ENCODE assay signal across 9 mouse cellular contexts in the genomic region with DNA sequence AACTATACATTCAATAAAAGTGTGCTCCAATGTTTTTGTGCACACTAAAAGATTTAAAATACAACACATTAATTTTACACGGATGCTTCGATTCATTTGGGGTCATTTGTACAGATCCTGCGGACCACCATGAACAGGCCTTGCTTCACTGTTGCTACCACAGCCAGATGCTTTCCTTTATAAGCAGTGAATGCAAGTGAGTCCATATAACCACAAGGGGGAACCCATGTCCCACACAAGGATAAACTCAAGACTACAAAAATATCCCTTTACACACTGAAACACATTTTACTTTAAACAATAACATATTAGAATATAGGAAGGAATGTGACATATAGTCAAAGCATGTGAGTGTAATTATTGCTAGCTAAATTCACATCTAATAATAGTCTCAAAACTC.
A peak's percentile ranks its signal among the peaks of the same experiment; 100 is the strongest.
DNase-seq lines count a peak whose midpoint lies in the region; ATAC-seq lines count a peak whose summit lies in the region.
"Had no signal": no experiment of that assay in that cellular context is flagged by ENCODE, and none has a peak within 500 bp of the region (broad histone marks: within the 10 kb centered on the region; RNA-seq: fewer than 3 reads in every experiment).

No protein-coding gene starts in this region.

- H3K27me3 ChIP-seq in embryonic facial prominence, embryonic 11.5 days (ENCODE audit: control insufficient read depth, insufficient read depth, low read length) = no peaks in the 10 kb centered on the region
- no peaks in the 10 kb centered on the region for H3K27me3 ChIP-seq in neural tube, embryonic 15.5 days (replicated peaks)
- H3K27me3 ChIP-seq: embryonic facial prominence, embryonic 13.5 days had no signal

- no peaks in the 10 kb centered on the region for H3K9me3 ChIP-seq in embryonic facial prominence, embryonic 11.5 days (replicated peaks; ENCODE audit: control insufficient read depth, low read length)
- H3K9me3 ChIP-seq in neural tube, embryonic 15.5 days (replicated peaks) = no peaks in the 10 kb centered on the region
- H3K9me3 ChIP-seq: embryonic facial prominence, embryonic 13.5 days had no signal

- 65% methylated on average over 3 of the region's 3 CpGs for whole genome bisulfite sequencing in embryonic facial prominence, embryonic 11.5 days
- 69% methylated on average over 3 of the region's 3 CpGs for WGBS in neural tube, embryonic 15.5 days

- H3K36me3 ChIP-seq in embryonic facial prominence, embryonic 11.5 days (replicated peaks; ENCODE audit: control insufficient read depth, insufficient read depth, low read depth, low read length) = no peaks in the 10 kb centered on the region
- H3K36me3 ChIP-seq in neural tube, embryonic 15.5 days = no peaks in the 10 kb centered on the region
- H3K36me3 ChIP-seq: embryonic facial prominence, embryonic 13.5 days had no signal

- no peak overlapping the region for H3K4me3 ChIP-seq in embryonic facial prominence, embryonic 11.5 days (ENCODE audit: low read depth, low read length)
- no peak overlapping the region for H3K4me3 ChIP-seq in neural tube, embryonic 15.5 days (replicated peaks)
- H3K4me3 ChIP-seq: embryonic facial prominence, embryonic 13.5 days had no signal

- H3K27ac ChIP-seq in embryonic facial prominence, embryonic 11.5 days (replicated peaks; ENCODE audit: low read depth, low read length) = no peak overlapping the region
- no peak overlapping the region for H3K27ac ChIP-seq in neural tube, embryonic 15.5 days (replicated peaks)
- H3K27ac ChIP-seq: embryonic facial prominence, embryonic 13.5 days had no signal

- no peak overlapping the region for H3K4me2 ChIP-seq in embryonic facial prominence, embryonic 11.5 days (ENCODE audit: low read depth, low read length)
- no peak overlapping the region for H3K4me2 ChIP-seq in neural tube, embryonic 15.5 days
- H3K4me2 ChIP-seq: embryonic facial prominence, embryonic 13.5 days had no signal

- ATAC-seq in embryonic facial prominence, embryonic 11.5 days (replicated peaks; ENCODE audit: insufficient number of reproducible peaks, low FRiP score, low TSS enrichment, low read depth) = no peak
- ATAC-seq in neural tube, embryonic 15.5 days (ENCODE audit: low FRiP score) = peak; percentile 70; the same call in 1 of the 2 replicates
- ATAC-seq in cerebellum, adult (ENCODE audit: insufficient number of reproducible peaks, low FRiP score, low TSS enrichment) = no peak

- no peak overlapping the region for H3K9ac ChIP-seq in embryonic facial prominence, embryonic 11.5 days (replicated peaks; ENCODE audit: low read length)
- H3K9ac ChIP-seq in neural tube, embryonic 15.5 days (replicated peaks) = no peak overlapping the region
- H3K9ac ChIP-seq: embryonic facial prominence, embryonic 13.5 days had no signal

- peak; percentile 60 for DNase-seq in layer of hippocampus, adult 11-12 months (ENCODE audit: low spot score)
- no peak for DNase-seq in layer of hippocampus, postnatal 25 days (ENCODE audit: extremely low spot score in 1 of 2, low spot score in 1 of 2)
- DNase-seq in Muller cell, postnatal 12 days (ENCODE audit: inconsistent ontology term) = peak; percentile 8
- peak; percentile 66 for DNase-seq in embryonic facial prominence, embryonic 11.5 days (ENCODE audit: low spot score)
- peak; percentile 65 for DNase-seq in layer of hippocampus, adult 9-10 months (ENCODE audit: low spot score)
- no peak for DNase-seq in adrenal gland, postnatal 14 days

- no peaks in the 10 kb centered on the region for H3K4me1 ChIP-seq in embryonic facial prominence, embryonic 11.5 days (ENCODE audit: control insufficient read depth, insufficient read depth, low read length)
- H3K4me1 ChIP-seq in neural tube, embryonic 15.5 days = no peaks in the 10 kb centered on the region
- H3K4me1 ChIP-seq: embryonic facial prominence, embryonic 13.5 days had no signal

Comparison
In these comparisons a context has a peak if more than half of its experiments do, and no peak if none do; other contexts are left out.
1. DNase-seq: peak in layer of hippocampus, adult 11-12 months (single experiment), Muller cell, postnatal 12 days (single experiment), embryonic facial prominence, embryonic 11.5 days (single experiment) and layer of hippocampus, adult 9-10 months (single experiment); none in layer of hippocampus, postnatal 25 days (0 of 2) and adrenal gland, postnatal 14 days (single experiment).